Mouse (Mus musculus): ENCODE measurements around the gene Vmn1r21.
"Not testable (repeated sequence)": the region's sequence is repeated elsewhere in the genome, so short reads cannot be mapped to it uniquely, and the experiment has no call there.

Vmn1r21 gene

DNA sequence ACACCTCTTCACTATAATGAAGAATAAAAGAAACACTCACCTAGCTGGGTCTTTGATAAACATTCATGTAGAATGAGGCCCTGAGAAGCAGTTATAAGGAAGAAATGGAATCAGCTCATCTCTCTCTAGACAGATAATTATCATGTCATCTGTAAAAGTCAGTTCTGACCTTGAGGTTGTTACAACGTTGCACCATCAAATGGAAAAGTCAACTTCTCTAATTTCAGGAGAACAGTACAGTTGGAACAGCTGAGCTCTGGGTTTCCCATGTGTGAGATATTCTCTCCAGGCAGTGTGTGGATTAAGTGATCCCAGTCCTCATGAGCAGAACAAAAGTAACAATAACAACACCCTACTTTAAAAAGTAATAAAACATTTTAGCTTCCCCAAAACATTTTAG is at the start of gene Vmn1r21:
Gene Vmn1r21, minus strand, starts transcription at position 58 of the 400 bp plus-strand sequence.
- DNase-seq: no peak

DNA sequence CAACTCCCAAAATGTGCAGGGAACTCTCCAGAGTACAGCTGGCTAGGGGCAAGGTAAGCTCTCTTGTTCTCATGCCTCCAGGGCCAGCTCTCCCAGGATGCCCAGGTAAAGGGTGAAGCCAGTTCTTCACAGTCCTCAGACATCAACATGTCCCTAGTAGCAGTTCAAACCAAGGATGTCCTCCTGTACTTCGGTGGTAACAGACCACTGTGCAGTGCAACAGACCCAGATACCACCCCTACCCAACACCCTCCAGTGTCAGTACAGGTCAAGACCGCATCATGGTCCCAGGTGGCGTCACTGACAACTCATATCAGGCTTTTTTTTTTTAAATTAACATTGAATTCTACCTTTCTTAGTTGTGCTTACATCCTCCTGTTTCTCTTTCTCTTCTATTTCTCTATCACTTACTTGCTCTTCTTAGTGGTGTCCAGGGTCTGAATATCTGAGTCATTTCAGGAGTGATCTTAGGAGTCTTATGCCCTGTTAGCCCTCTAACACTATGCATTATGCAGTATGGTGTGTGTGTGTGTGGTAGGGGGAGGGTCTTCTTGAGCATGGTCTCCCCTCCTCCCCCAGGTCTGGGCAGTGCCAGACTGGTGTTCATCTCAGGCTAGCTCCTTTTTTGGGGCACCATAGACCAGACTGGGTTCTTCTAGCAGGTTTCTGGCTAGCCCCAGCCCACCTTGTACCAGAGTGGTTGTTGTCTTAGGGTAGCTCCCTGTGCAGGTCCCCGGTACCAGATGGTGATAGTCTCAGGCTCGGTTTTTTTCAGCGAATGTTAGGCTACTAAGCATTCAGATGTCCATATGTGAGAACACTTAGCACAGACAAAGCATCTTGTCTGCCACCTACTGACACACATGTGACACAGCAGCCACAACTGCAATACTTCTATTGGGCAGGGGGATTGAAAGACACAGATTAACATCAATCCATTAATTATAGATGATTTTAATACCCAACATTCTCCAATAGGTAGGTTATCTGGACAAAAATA is 9.2 kb upstream of the Vmn1r21 start:
- peak; percentile 16 to 32 for DNase-seq

DNA sequence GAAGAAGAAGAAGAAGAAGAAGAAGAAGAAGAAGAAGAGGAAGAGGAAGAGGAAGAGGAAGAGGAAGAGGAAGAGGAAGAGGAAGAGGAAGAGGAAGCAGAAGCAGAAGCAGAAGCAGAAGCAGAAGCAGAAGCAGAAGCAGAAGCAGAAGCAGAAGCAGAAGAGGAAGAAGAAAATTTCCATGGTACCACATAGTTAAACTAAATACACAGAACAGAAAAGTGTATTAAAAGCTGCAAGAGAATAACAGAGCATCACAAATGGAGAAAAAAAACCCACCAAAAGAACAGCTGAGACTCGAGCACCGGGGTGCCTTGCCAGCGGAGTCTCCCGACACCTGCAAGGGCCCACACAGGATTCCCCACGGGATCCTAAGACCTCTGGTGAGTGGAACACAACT is 1.0 kb upstream of the Vmn1r21 start:
- not testable (repeated sequence) for DNase-seq

DNA sequence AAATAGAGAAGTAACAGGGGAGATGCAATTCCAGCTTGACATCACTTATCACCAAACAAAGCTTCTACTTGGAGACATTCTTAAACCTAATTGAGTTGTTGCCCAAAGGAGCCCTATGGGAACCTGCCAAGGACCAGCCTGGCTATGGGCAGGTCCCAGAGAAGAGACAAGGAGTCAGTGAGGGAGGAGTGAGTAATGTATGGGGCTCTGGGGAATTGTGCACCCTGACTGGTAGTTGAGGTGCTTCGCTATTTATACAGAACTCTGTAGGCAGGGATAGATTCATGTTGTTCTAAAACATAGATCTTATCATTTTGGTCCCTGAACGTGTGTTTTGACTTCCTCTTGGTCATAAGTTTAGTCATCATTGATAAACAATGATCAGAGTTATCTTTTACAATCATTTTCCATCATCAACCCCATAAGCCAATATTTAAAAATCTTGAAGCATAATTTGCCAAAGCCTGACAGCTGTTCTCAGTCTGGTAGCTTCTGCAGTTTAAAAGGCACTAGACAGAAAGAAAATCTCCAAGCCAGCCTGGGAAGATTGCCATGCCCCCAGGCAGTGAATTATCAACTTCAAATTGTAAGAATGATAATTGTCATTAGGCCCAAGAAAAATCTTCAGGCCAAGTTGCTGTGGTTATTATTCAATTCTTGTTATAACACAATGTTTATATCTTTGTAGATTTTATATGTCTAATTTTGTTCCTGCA is 10.3 kb downstream of the Vmn1r21 start:
- DNase-seq: no peak

DNA sequence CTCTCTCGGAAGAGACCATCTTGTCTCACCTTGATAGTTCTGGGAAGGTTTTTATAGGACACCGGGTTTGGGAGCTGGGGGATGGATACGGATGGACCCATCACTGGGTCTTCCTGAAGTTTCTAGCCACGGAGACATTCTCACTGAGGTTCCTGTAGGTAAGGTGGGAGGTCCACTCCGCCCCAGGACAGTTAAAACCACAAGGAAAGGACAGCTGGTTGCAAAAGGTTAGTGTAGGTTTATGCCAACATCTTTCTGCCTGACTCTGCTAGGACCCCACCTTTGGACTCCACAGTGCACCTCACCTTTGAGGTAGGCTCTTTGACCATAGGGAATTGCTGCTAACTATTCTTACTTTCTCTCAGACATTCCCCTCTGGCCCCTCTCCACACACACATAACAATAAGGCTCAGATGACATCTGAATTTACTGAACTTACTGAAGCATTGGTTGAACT is 24.9 kb downstream of the Vmn1r21 start:
- no peak for DNase-seq

DNA sequence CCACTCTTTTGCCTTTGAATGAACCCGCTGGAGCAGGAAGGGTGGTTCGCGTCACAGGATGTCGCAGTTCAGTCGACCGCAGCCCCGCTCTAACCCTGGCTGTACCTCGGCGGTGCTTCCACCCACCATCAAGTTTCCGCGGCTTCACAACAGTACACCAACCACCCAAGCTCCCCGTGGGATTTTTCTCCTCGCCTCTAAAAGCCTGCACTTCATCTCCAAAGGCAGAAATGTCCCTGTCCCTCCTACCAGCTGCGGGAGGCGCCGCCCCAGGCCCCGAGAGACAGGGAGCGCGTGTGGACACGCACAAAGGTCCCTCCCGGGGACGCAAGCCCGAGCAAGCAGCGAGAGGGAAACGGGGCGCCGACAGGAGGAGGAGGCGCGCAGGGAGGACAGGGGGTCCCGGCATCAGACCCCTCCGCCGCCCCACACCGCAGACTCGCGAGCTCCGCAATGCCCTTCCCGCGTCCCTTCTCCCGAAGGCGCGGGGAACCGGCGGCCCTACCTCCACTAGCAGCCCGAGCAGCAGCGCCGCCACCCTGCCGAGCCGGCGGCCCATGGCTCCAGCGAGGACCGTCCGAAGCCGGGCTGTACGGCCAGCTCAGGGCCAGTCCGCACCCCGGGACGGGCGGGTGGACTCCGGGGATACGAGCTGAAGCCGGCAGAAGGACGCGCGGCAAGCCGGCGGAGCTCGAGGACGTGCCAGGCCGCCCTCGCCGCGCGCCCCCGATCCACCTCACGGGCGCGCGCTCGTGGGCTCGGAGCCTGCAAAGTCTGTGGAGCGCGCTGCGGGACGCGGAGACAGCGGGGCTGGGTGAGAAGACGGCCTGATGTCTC is 25.5 kb downstream of the Vmn1r21 start, which contains the start of gene Vopp1:
Gene Vopp1, minus strand, starts transcription at position 738 of the 837 bp plus-strand sequence.
- DNase-seq: peak; percentile 60 to 81

DNA sequence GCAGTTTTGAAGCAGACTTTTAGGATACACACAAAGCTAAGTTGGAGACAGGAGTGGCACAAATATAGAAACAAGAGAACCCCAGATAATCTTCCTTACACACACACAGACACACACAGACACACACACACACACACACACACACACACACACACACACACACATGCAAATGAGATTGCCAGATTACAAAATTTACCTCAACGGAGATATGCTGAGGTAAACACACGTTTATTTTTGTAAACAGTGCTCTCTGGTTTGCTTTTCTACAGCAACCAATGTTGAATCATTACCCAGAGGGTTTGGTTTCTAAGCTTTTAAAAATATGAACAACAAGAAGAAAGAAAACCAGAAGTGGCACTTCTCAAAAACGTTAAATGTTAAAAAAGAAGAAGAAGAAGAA is 26.7 kb downstream of the Vmn1r21 start:
- no peak for DNase-seq

DNA sequence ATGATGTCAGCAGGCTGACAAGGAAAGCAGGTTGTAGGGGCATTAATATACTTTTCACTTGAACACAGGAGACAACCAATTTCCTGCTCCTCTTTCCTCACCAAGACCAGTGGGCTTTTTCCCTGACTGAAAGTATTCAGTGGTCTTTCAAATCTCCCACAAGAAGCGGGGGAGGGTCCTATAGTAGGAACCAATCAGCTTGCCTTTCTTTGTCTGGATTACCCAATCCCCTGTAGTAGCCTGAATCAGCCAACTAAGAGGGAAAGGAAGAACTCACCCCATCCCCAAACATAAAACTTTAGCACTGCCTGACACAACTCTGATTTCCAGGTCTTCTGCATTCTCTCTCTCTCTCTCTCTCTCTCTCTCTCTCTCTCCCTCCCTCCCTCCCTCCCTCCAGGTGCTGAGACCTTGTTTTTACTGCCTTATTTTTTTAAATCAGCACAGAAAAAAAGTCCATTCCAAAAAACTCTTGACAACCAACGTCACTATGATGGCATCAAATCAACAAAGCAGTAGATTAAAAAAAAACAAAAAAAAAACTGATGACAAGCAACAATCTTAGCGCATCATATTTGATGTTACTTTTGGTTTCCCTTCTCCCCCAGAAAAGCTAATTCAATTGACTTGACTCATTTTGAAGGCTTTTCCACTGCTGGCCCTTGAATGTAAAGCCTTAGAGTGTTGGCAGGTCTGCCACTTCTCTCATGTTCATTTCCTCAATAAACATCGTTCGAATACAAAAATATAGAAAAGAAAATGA is 27.3 kb downstream of the Vmn1r21 start:
- no peak for DNase-seq

DNA sequence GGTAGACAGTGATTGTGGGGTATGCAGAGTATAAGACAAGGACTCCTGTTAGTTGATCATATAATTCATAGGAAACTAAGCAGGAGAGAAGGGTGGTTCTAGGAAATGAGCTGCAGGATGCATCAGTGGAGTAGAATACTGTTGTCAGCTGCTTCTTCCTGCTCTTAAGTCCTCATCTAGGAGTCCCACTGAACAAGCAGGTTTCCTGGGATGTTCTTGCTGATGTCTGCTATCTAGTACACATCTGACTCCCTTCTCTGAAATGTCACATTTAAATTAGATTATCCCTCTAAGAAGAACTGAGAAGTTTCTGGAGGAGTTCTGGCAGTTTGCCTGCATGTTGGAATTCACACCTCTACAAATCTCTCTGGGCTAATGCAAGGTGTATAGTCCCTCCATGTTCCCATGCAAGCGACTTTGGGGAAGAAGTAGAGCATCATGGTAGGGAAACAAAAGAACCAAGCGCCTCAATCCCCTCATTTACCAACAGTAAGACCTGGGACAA is 35.7 kb downstream of the Vmn1r21 start:
- DNase-seq: no peak

DNA sequence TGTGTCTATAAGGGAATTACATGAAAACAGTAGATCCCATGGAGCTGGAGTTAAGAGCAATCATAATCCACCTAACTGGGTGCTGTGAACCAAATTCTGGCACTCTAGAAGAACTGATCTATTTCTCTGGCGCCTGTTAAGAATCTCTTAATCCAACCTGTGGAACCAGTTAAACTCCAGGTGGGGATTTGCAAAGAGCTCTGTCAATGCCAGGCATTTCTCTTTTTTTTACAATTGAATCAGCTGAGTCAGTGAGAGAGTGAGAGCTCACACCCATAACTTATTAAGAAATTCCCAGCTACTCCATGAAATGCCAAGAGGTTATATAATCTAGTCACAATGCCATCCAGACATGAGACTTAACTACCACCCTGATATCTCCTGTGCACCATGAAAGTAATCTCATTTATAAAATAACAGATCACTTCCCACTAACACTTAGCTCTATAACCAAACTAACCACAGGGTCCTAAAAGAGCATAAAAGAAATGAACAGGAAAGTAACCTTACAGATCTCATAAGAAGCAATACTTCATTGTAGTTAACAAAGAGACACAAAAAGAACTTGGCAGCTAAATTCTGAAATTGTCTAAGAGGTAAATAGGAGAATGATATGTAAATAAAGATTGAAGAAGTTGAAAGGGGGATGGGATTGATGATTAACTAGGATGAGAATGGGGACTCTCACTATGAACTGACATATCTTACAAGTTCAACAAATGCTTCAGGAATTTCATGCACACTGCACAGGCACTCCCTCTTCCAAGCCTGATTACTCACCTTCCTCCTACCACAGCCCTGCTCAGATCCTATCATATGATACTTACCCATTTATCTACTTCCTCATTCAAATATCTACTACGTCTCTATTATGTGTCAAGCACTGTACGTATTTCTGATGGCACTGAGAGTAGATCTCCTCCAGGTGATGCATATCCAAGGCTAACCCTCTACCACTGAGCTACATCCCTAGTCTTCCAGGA is 38.1 kb downstream of the Vmn1r21 start:
- no peak for DNase-seq

DNA sequence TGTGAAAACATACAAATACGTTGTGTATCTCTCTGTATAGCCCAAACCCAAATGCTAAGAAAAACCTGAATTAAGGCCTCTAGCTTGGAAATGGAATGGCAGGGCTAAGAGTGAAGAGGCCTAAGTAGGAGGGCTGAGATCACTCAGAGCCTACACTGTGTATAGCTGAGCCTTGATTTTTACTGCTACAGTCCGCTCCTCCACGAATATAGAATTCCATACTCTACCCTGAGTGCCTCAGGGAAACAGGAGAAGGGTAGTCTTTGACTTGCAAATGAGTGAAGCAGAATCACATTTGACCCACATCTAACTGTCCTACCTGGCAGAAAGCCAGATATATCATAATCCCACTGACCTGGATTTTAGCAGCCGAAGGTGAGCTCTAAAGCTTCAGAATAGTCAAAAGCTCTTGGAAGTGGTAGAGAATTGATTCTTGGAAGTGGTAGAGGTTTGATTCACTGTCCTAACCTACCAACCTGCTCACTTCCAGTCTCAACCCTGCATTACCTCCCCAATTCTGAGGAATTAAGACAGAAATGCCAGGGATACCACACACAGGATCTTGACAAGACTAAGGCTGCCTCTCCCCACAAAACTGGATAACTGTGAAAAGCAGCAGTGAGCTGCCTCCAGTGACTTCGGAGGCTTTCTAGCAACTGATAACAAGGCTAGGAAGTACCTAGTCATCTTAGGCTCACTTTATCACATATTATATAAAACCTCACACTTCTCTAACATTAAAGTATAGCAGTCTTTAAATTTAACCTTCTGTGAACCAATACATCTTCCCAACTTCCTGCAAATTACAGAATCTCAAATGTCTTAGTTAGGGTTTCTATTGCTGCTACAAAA is 44.7 kb downstream of the Vmn1r21 start:
- DNase-seq: no peak

DNA sequence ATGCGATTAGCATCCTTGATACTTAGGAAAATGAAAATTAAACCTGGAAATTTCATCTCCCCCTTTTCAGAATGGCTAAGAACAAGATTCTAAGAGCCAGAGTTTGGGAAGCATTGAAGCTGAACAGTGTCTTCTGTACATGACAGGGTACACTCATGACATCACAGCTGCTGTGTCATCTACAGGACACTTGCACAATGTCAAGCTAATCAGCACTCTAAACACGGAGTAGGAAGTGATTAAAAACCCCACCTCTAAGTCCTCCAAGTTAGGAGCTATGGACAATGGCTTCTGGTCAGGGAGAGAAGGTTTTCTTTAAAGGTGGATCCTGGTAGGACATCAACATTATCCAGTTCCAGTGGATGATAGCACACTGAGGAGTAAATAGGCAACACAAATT is 47.0 kb downstream of the Vmn1r21 start:
- no peak for DNase-seq

DNA sequence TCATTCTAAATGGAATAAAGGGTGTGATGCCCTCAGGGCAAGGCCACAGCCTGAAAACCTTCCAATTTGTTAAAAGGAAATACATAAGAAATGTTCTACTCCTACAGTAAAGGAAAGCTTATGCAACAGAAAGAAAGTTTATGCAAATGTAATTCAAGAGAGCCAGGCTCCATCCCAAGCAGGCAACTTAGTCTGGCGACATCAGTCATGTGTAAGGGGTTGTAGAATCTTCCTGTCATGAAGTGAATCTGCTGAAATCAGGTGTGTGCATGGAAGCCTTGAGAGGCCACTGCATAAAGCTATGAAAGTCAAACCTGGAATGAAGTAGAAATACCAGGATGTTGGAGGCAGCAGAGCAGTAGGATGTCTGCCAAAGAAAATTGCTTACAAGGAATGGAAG is 51.2 kb downstream of the Vmn1r21 start:
- no peak for DNase-seq

DNA sequence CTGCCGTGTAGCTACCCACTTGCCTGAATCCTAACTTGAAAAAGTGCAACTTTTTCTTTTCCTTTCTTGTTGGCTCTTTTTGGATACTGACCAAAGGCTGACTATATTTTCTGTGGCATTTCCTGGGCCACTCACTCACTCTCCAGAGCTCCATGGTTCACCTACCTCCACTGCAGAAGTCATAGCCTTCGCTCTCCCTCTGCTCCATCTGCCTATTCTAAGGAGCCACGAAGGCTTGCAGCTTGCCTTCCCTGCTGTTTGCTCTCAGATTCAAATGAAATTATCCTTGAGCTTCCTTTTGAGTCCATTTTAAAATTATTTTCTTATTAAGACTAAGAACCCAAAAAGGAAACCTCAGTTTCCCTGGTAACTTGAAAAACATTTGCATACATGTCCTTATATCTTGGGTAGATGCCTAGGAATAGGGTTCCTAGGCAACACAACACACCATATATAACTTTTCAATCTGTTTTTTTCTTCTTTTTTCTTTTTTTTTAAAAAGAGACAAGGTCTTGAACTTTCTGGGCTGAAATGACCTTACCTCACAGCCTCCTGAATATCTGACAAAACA is 53.2 kb downstream of the Vmn1r21 start:
- no peak for DNase-seq

DNA sequence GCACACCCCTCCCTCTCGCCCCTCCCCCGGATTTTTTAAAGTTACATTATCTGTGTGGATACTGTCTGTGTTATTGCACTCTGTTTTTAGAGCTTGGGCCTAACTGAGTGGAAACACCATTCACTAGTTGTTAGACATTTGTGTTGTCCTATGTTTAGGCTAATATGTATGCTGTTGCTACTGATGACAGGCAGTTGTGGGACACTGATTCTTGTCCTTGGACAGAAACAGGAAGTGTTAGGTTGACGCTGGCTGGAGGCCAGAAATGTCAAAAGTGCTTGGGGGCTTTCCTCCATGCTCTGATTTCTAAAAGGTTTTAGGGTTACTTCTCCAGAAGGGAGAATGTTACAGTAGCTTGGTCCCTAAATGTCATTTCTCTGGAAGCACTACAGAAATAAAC is 54.3 kb downstream of the Vmn1r21 start:
- DNase-seq: peak in 1 of 2 experiments; percentile 22

Measured in kidney, postnatal 36 days (tissue).